Mouse (Mus musculus): ENCODE results near the gene Rasgrf2. TPM values are rescaled to one million over a fixed set of nuclear protein-coding genes. Genes with fewer than 3 reads are reported as not detected.

Gene Rasgrf2
- polyA plus RNA-seq, 1 experiment = not detected

GRCm38 (mm10) chr13:91938826-91939225 lies 192.6 kb downstream of the Rasgrf2 start:
- WGBS = 37% methylated on average over 1 of the region's 1 CpGs
- H3K4me3 ChIP-seq (ENCODE audit: insufficient read depth, low read depth, low read length) = no peak overlapping the region
- H3K27ac ChIP-seq (ENCODE audit: insufficient read depth, low read depth, low read length) = 0 out of 2 replicates have a peak overlapping the region, but pooled peaks have one; percentile 2
- TF ChIP-seq CTCF (IDR thresholded peaks at IDR 0.05; ENCODE audit: insufficient read depth, low read depth, low read length) = no peak
- TF ChIP-seq POLR2A (IDR thresholded peaks at IDR 0.05; ENCODE audit: insufficient read depth, low read depth, low read length) = no peak
- peaks cover 3% of the 10 kb centered on the region; the same call in 1 of the 2 replicates for H3K4me1 ChIP-seq (ENCODE audit: control insufficient read depth, insufficient read depth, low read length)

GRCm38 (mm10) chr13:91937232-91937631 lies 194.2 kb downstream of the Rasgrf2 start:
- WGBS = 74% methylated on average over 2 of the region's 2 CpGs
- TF ChIP-seq CTCF (IDR thresholded peaks at IDR 0.05; ENCODE audit: insufficient read depth, low read depth, low read length) (no peak), POLR2A (IDR thresholded peaks at IDR 0.05; ENCODE audit: insufficient read depth, low read depth, low read length) (no peak)
- H3K4me1 ChIP-seq (ENCODE audit: control insufficient read depth, insufficient read depth, low read length) = peaks cover 3% of the 10 kb centered on the region; the same call in 1 of the 2 replicates
- peak overlapping the region; percentile 15; the same call in 1 of the 2 replicates for H3K27ac ChIP-seq (ENCODE audit: insufficient read depth, low read depth, low read length)
- no peak overlapping the region for H3K4me3 ChIP-seq (ENCODE audit: insufficient read depth, low read depth, low read length)

- H3K4me1 ChIP-seq (ENCODE audit: control insufficient read depth, insufficient read depth, low read length) = no peaks in the 10 kb centered on the region
- TF ChIP-seq POLR2A (IDR thresholded peaks at IDR 0.05; ENCODE audit: insufficient read depth, low read depth, low read length) (no peak), CTCF (IDR thresholded peaks at IDR 0.05; ENCODE audit: insufficient read depth, low read depth, low read length) (no peak)
- no peak overlapping the region for H3K27ac ChIP-seq (ENCODE audit: insufficient read depth, low read depth, low read length)
- no peak overlapping the region for H3K4me3 ChIP-seq (ENCODE audit: insufficient read depth, low read depth, low read length)
- WGBS = 96% methylated on average over 1 of the region's 1 CpGs
Measured at GRCm38 (mm10) chr13:91932122-91932521, 199.3 kb downstream of the Rasgrf2 start.

- TF ChIP-seq CTCF (IDR thresholded peaks at IDR 0.05; ENCODE audit: insufficient read depth, low read depth, low read length) (no peak), POLR2A (IDR thresholded peaks at IDR 0.05; ENCODE audit: insufficient read depth, low read depth, low read length) (no peak)
- Histone ChIP-seq H3K4me1 (ENCODE audit: control insufficient read depth, insufficient read depth, low read length) (no peaks in the 10 kb centered on the region), H3K4me3 (ENCODE audit: insufficient read depth, low read depth, low read length) (no peak overlapping the region), H3K27ac (ENCODE audit: insufficient read depth, low read depth, low read length) (no peak overlapping the region)
- 80% methylated on average over 7 of the region's 7 CpGs for WGBS
Measured at GRCm38 (mm10) chr13:91929943-91930726, 201.3 kb downstream of the Rasgrf2 start.

GRCm38 (mm10) chr13:91928605-91929389 lies 202.7 kb downstream of the Rasgrf2 start:
- TF ChIP-seq CTCF (IDR thresholded peaks at IDR 0.05; ENCODE audit: insufficient read depth, low read depth, low read length) (no peak), POLR2A (IDR thresholded peaks at IDR 0.05; ENCODE audit: insufficient read depth, low read depth, low read length) (no peak)
- Histone ChIP-seq H3K27ac (ENCODE audit: insufficient read depth, low read depth, low read length) (no peak overlapping the region), H3K4me3 (ENCODE audit: insufficient read depth, low read depth, low read length) (no peak overlapping the region), H3K4me1 (ENCODE audit: control insufficient read depth, insufficient read depth, low read length) (no peaks in the 10 kb centered on the region)
- whole genome bisulfite sequencing = 84% methylated on average over 4 of the region's 4 CpGs

- Histone ChIP-seq H3K4me3 (ENCODE audit: insufficient read depth, low read depth, low read length) (no peak overlapping the region), H3K4me1 (ENCODE audit: control insufficient read depth, insufficient read depth, low read length) (peaks cover 12% of the 10 kb centered on the region), H3K27ac (ENCODE audit: insufficient read depth, low read depth, low read length) (no peak overlapping the region)
- TF ChIP-seq CTCF (IDR thresholded peaks at IDR 0.05; ENCODE audit: insufficient read depth, low read depth, low read length) (no peak), POLR2A (IDR thresholded peaks at IDR 0.05; ENCODE audit: insufficient read depth, low read depth, low read length) (no peak)
- 85% methylated on average over 3 of the region's 3 CpGs for WGBS
Measured at GRCm38 (mm10) chr13:91921010-91921409, 210.4 kb downstream of the Rasgrf2 start.

- peaks cover 20% of the 10 kb centered on the region for H3K4me1 ChIP-seq (ENCODE audit: control insufficient read depth, insufficient read depth, low read length)
- no peak for TF ChIP-seq POLR2A (IDR thresholded peaks at IDR 0.05; ENCODE audit: insufficient read depth, low read depth, low read length)
- TF ChIP-seq CTCF (IDR thresholded peaks at IDR 0.05; ENCODE audit: insufficient read depth, low read depth, low read length) = no peak
- WGBS = 71% methylated on average over 5 of the region's 5 CpGs
- H3K27ac ChIP-seq (ENCODE audit: insufficient read depth, low read depth, low read length) = no peak overlapping the region
- no peak overlapping the region for H3K4me3 ChIP-seq (ENCODE audit: insufficient read depth, low read depth, low read length)
Measured at GRCm38 (mm10) chr13:91918764-91919163, 212.7 kb downstream of the Rasgrf2 start.

GRCm38 (mm10) chr13:91917835-91918234 lies 213.6 kb downstream of the Rasgrf2 start:
- TF ChIP-seq POLR2A (IDR thresholded peaks at IDR 0.05; ENCODE audit: insufficient read depth, low read depth, low read length) = no peak
- no peak for TF ChIP-seq CTCF (IDR thresholded peaks at IDR 0.05; ENCODE audit: insufficient read depth, low read depth, low read length)
- Histone ChIP-seq H3K4me3 (ENCODE audit: insufficient read depth, low read depth, low read length) (no peak overlapping the region), H3K4me1 (ENCODE audit: control insufficient read depth, insufficient read depth, low read length) (peaks cover 20% of the 10 kb centered on the region), H3K27ac (ENCODE audit: insufficient read depth, low read depth, low read length) (no peak overlapping the region)
- 92% methylated on average over 2 of the region's 2 CpGs for WGBS

- peak overlapping the region; percentile 15; the same call in 1 of the 2 replicates for H3K27ac ChIP-seq (ENCODE audit: insufficient read depth, low read depth, low read length)
- TF ChIP-seq POLR2A (IDR thresholded peaks at IDR 0.05; ENCODE audit: insufficient read depth, low read depth, low read length) (no peak), CTCF (IDR thresholded peaks at IDR 0.05; ENCODE audit: insufficient read depth, low read depth, low read length) (no peak)
- H3K4me1 ChIP-seq (ENCODE audit: control insufficient read depth, insufficient read depth, low read length) = peaks cover 20% of the 10 kb centered on the region
- WGBS = 49% methylated on average over 5 of the region's 5 CpGs
- H3K4me3 ChIP-seq (ENCODE audit: insufficient read depth, low read depth, low read length) = no peak overlapping the region
Measured at GRCm38 (mm10) chr13:91916308-91916707, 215.1 kb downstream of the Rasgrf2 start.
